8 mouse cellular contexts compared by ENCODE assay signal in genomic region chr15:31315630-31316231, GRCm38 (mm10). TPM values are rescaled to one million over a fixed set of nuclear protein-coding genes. Genes with fewer than 3 reads are reported as not detected.
A peak's percentile ranks its signal among the peaks of the same experiment; 100 is the strongest.
DNase-seq lines count a peak whose midpoint lies in the region; ATAC-seq lines count a peak whose summit lies in the region.

No protein-coding gene starts in this region.

- no peak overlapping the region for H3K27ac ChIP-seq in liver, embryonic 12.5 days
- no peak overlapping the region for H3K27ac ChIP-seq in embryonic facial prominence, embryonic 11.5 days (replicated peaks; ENCODE audit: low read depth, low read length)
- H3K27ac ChIP-seq in limb, embryonic 12.5 days, result no peak overlapping the region

- ATAC-seq in liver, embryonic 12.5 days, result no peak
- peak; percentile 68 for ATAC-seq in embryonic facial prominence, embryonic 11.5 days (replicated peaks; ENCODE audit: insufficient number of reproducible peaks, low FRiP score, low TSS enrichment, low read depth)
- peak; percentile 39; the same call in 1 of the 2 replicates for ATAC-seq in limb, embryonic 12.5 days (ENCODE audit: insufficient number of reproducible peaks, insufficient read depth, low FRiP score, low TSS enrichment, low read depth)
- ATAC-seq in monocyte, adult 5-6 weeks (replicated peaks; ENCODE audit: insufficient number of reproducible peaks, low FRiP score, low TSS enrichment, poor library complexity, severe bottlenecking), result peak; percentile 55

- no peak overlapping the region for H3K4me2 ChIP-seq in liver, embryonic 12.5 days
- no peak overlapping the region for H3K4me2 ChIP-seq in embryonic facial prominence, embryonic 11.5 days (ENCODE audit: low read depth, low read length)
- no peak overlapping the region for H3K4me2 ChIP-seq in limb, embryonic 12.5 days

- H3K36me3 ChIP-seq in liver, embryonic 12.5 days, result no peaks in the 10 kb centered on the region
- H3K36me3 ChIP-seq in embryonic facial prominence, embryonic 11.5 days (replicated peaks; ENCODE audit: control insufficient read depth, insufficient read depth, low read depth, low read length), result no peaks in the 10 kb centered on the region
- no peaks in the 10 kb centered on the region for H3K36me3 ChIP-seq in limb, embryonic 12.5 days
- no peaks in the 10 kb centered on the region for H3K36me3 ChIP-seq in splenic B cell, adult 2 months (ENCODE audit: control insufficient read depth, insufficient read depth, low read length, poor library complexity, severe bottlenecking)

- H3K9ac ChIP-seq in liver, embryonic 12.5 days, result no peak overlapping the region
- no peak overlapping the region for H3K9ac ChIP-seq in embryonic facial prominence, embryonic 11.5 days (replicated peaks; ENCODE audit: low read length)
- H3K9ac ChIP-seq in limb, embryonic 12.5 days (replicated peaks), result no peak overlapping the region

- H3K9me3 ChIP-seq in liver, embryonic 12.5 days (replicated peaks), result 0 out of 2 replicates have a peak, but pooled peaks cover 4% of the 10 kb centered on the region
- no peaks in the 10 kb centered on the region for H3K9me3 ChIP-seq in embryonic facial prominence, embryonic 11.5 days (replicated peaks; ENCODE audit: control insufficient read depth, low read length)
- H3K9me3 ChIP-seq in limb, embryonic 12.5 days, result no peaks in the 10 kb centered on the region

- 15% methylated on average over 5 of the region's 5 CpGs for WGBS in liver, embryonic 12.5 days (ENCODE audit: insufficient replicate concordance)
- 5% methylated on average over 5 of the region's 5 CpGs for WGBS in embryonic facial prominence, embryonic 11.5 days
- 9% methylated on average over 5 of the region's 5 CpGs for WGBS in limb, embryonic 12.5 days

- peak; percentile 76 for DNase-seq in liver
- peak; percentile 92 for DNase-seq in embryonic facial prominence, embryonic 11.5 days (ENCODE audit: low spot score)
- peak; percentile 84 for DNase-seq in heart, adult 8-10 months (ENCODE audit: low spot score)
- DNase-seq in kidney, adult 8-10 months, result peak; percentile 71 to 84
- peak; percentile 86 for DNase-seq in splenic B cell, adult 2 months (ENCODE audit: low read depth, low spot score)

- H3K27me3 ChIP-seq in liver, embryonic 12.5 days (replicated peaks), result no peaks in the 10 kb centered on the region
- no peaks in the 10 kb centered on the region for H3K27me3 ChIP-seq in embryonic facial prominence, embryonic 11.5 days (ENCODE audit: control insufficient read depth, insufficient read depth, low read length)
- no peaks in the 10 kb centered on the region for H3K27me3 ChIP-seq in limb, embryonic 12.5 days
- no peaks in the 10 kb centered on the region for H3K27me3 ChIP-seq in splenic B cell, adult 2 months (ENCODE audit: control insufficient read depth, insufficient read depth, low read length, poor library complexity, severe bottlenecking)

- H3K4me1 ChIP-seq in liver, embryonic 12.5 days, result no peaks in the 10 kb centered on the region
- no peaks in the 10 kb centered on the region for H3K4me1 ChIP-seq in embryonic facial prominence, embryonic 11.5 days (ENCODE audit: control insufficient read depth, insufficient read depth, low read length)
- H3K4me1 ChIP-seq in limb, embryonic 12.5 days (replicated peaks), result peaks cover 21% of the 10 kb centered on the region

- H3K4me3 ChIP-seq in liver, embryonic 12.5 days, result no peak overlapping the region
- H3K4me3 ChIP-seq in embryonic facial prominence, embryonic 11.5 days (ENCODE audit: low read depth, low read length), result no peak overlapping the region
- H3K4me3 ChIP-seq in limb, embryonic 12.5 days (replicated peaks), result no peak overlapping the region

RNA-seq across cellular contexts. Expression of gene Ankrd33b, which starts 51.8 kb away (rescaled TPM):
- polyA plus RNA-seq in liver, embryonic 12.5 days (2016; fragmentation: Nextera tagmentation; extraction: Ambion mirVana), result 0.50 and 0.60 TPM in 2 replicates
- 0.13 and 0.38 TPM in 2 replicates for polyA plus RNA-seq in embryonic facial prominence, embryonic 11.5 days (2014; fragmentation: Nextera tagmentation; extraction: Ambion mirVana)
- 10 to 100 TPM; 26.4 to 31.4 (median 29.1) TPM for total RNA-seq in heart, adult 8-10 months (2022)
- 0.20 and 0.73 TPM in 2 replicates for polyA plus RNA-seq in limb, embryonic 12.5 days (2016; fragmentation: Nextera tagmentation; extraction: Ambion mirVana)
- total RNA-seq in monocyte, adult 5-6 weeks (2017), result 0.97 to 11.6 TPM (median 9.1 TPM) in 3 replicates
